Mouse (Mus musculus) bone marrow macrophage, adult 2 months (primary cell): Measurements from ENCODE around the gene Eif3m.

Experiments
- CTCF ChIP-seq: IDR thresholded peaks from 2 replicates; pipeline ENCODE4 v1.5.1; 2012; ENCODE audit warnings: low read depth, mild to moderate bottlenecking, low read length, moderate library complexity
- POLR2A ChIP-seq: IDR thresholded peaks from 2 replicates; pipeline ENCODE4 v1.6.1; 2012; ENCODE audit warnings: mild to moderate bottlenecking, low read depth, low read length, borderline replicate concordance

GRCm38 (mm10) chr2:105021836-105022235, 5.0 kb upstream of the Eif3m start:
- TF ChIP-seq CTCF (no peak), POLR2A (no peak)
